Mouse (Mus musculus) E14TG2a.4 (cell line): ENCODE data around the gene Dis3.
A peak's percentile ranks its signal among the peaks of the same experiment; 100 is the strongest.

Experiments used
- H3K27me3 ChIP-seq: 2 replicates; pipeline ENCODE4 v1.6.1; 2014; ENCODE audit warnings: low read length, control low read depth; ENCODE audit not compliant: insufficient read depth
- H3K36me3 ChIP-seq: 2 replicates; pipeline ENCODE4 v1.6.1; 2014; ENCODE audit warnings: low read length, control low read depth; ENCODE audit not compliant: insufficient read depth
- H3K4me1 ChIP-seq: replicated peaks from 2 replicates; pipeline ENCODE4 v1.6.1; 2014; ENCODE audit warnings: low read depth, low read length, control low read depth
- H3K4me3 ChIP-seq: replicated peaks from 2 replicates; pipeline ENCODE4 v1.5.1; 2014; ENCODE audit warnings: mild to moderate bottlenecking, low read length
- H3K9me3 ChIP-seq: 2 replicates; pipeline ENCODE4 v1.6.1; 2014; ENCODE audit warnings: low read length, control low read depth
- CTCF ChIP-seq: conservative IDR thresholded peaks from 2 replicates; pipeline ENCODE4 v1.5.1; 2014; ENCODE audit warnings: low read length
- NANOG ChIP-seq: IDR thresholded peaks from 2 replicates; pipeline ENCODE4 v1.6.1; 2014; ENCODE audit warnings: borderline replicate concordance, low read length, mixed read lengths
- POU5F1 ChIP-seq: IDR thresholded peaks from 2 replicates; pipeline ENCODE4 v1.6.1; 2014; ENCODE audit warnings: low read length, borderline replicate concordance

Gene Dis3

DNA sequence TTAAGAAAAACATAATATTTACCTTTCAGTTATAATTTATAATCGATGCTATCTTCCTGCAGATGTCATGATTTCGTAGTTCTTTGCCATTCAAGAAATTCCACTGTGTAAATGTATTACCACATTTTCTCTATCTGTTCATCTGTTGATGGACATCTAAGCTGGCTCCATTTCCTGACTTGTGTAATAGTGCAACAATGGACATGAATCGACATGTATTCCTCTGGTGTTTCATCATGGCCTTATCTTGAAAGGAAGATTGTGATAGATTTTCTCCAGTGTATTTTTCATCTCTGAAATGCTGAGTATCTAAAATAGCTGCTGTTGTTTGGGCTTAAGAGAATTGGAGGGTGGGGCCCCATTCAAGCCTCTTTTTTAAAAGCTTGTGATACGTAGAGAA, 27.1 kb upstream of the Dis3 start:
- H3K36me3 ChIP-seq = peaks cover 17% of the 10 kb centered on the region
- H3K9me3 ChIP-seq = no peaks in the 10 kb centered on the region
- peaks cover 5% of the 10 kb centered on the region for H3K4me1 ChIP-seq
- H3K4me3 ChIP-seq = no peak overlapping the region
- TF ChIP-seq NANOG = no peak
- TF ChIP-seq CTCF = no peak
- no peak for TF ChIP-seq POU5F1
- H3K27me3 ChIP-seq = no peaks in the 10 kb centered on the region

DNA sequence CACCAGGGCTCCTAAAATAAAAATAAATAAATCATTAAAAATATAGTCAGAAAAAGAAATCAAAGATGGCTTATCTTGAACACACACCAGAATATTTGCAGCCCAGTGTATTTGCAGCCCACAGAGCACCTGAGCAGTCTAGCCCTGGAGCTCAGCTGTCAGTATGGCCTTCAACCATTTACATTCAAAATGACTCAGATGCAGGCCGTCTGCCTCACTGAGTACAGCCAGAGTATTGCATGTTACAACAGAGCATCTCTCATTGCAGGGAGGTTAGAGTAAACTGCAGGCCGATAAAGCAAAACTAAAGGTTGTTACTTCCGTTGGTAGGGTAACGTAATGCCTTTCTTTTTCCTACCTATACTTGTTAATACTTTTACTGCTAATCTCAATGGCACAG, 24.5 kb upstream of the Dis3 start:
- peaks cover 11% of the 10 kb centered on the region for H3K36me3 ChIP-seq
- H3K4me3 ChIP-seq = no peak overlapping the region
- H3K9me3 ChIP-seq = no peaks in the 10 kb centered on the region
- peaks cover 7% of the 10 kb centered on the region for H3K4me1 ChIP-seq
- TF ChIP-seq NANOG (no peak), POU5F1 (no peak), CTCF (no peak)
- H3K27me3 ChIP-seq = no peaks in the 10 kb centered on the region

DNA sequence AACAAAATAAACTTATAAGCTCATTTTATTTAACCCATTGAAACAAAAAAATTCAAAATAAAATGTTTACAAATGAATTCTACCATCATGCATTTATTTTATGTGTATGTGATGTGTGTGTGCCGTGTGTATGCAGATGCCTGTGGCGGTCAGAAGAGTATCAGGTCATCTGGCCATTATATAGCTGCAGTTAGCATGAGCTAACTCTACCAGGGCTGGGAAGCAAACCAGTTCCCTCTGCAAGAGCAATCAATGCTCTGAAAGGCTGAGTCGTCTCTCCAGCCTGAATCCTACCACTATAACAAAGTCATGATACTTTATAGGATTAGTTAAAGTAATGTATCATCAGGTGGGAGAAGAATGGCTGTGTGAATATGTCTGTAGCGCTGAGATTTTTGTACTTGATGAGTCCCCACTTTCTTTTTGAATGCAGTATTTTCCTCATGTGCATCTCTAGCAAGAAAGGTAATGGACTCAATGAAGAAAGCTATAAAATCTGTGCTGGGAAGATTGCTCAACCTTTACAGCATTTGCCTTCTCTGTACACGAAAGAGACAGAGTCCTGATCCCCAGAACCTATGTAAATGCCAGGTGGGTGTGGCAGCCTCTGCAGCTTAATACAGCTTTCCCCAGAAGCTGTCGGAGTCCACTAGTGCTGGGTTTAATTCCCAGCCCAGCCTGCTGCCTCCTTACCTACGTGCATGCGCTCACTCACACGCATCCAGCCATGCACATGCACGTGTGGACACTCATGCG, 22.2 kb upstream of the Dis3 start:
- peaks cover 19% of the 10 kb centered on the region for H3K36me3 ChIP-seq
- TF ChIP-seq POU5F1 (no peak), CTCF (no peak), NANOG (no peak)
- H3K4me3 ChIP-seq = no peak overlapping the region
- H3K9me3 ChIP-seq = no peaks in the 10 kb centered on the region
- peaks cover 7% of the 10 kb centered on the region for H3K4me1 ChIP-seq
- no peaks in the 10 kb centered on the region for H3K27me3 ChIP-seq

DNA sequence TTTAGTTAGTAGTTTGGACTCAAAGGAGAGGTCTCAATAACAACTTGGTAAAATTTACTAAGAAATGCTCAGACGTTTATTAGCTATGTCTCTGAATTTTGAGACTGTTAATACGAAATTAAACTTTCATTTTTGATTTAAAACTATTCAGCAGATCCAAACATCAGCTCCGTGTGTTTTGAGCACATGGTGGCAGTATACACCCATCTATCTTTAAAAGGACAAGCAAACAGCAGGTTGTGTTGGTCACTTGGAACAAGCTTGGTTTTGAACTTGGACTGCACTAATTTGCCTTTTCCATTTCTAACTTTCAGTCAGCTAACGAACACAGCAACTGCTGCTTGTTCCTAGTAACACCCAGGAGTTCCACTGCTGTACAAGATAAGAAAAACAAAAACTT, 18.0 kb upstream of the Dis3 start:
- H3K9me3 ChIP-seq = no peaks in the 10 kb centered on the region
- H3K27me3 ChIP-seq = no peaks in the 10 kb centered on the region
- peaks cover 7% of the 10 kb centered on the region for H3K4me1 ChIP-seq
- H3K36me3 ChIP-seq = peaks cover 52% of the 10 kb centered on the region
- no peak for TF ChIP-seq POU5F1
- no peak for TF ChIP-seq CTCF
- no peak for TF ChIP-seq NANOG
- no peak overlapping the region for H3K4me3 ChIP-seq

DNA sequence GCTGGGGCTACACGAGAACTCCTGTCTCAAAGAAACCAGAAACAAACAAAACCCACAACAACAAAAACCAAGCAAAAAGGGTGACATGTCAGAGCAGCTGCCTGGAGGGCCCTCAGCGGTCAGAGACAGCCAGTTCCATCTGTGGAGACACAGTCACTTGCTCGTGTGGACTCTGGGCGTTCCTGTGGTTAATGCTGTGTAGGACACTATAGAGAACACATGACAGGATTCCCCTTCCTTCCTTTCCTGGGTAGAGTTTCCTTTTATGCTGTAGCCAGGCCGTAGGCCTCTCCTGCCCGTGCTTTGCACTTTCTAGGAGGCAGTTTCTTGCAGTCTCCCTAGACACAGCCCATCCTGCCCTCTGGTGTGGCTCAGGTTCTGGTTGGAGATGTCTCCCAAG, 9.2 kb upstream of the Dis3 start:
- Histone ChIP-seq H3K4me1 (peaks cover 16% of the 10 kb centered on the region), H3K4me3 (no peak overlapping the region), H3K36me3 (peaks cover 66% of the 10 kb centered on the region), H3K9me3 (no peaks in the 10 kb centered on the region), H3K27me3 (peaks cover 17% of the 10 kb centered on the region)
- TF ChIP-seq NANOG (no peak), POU5F1 (no peak), CTCF (no peak)

DNA sequence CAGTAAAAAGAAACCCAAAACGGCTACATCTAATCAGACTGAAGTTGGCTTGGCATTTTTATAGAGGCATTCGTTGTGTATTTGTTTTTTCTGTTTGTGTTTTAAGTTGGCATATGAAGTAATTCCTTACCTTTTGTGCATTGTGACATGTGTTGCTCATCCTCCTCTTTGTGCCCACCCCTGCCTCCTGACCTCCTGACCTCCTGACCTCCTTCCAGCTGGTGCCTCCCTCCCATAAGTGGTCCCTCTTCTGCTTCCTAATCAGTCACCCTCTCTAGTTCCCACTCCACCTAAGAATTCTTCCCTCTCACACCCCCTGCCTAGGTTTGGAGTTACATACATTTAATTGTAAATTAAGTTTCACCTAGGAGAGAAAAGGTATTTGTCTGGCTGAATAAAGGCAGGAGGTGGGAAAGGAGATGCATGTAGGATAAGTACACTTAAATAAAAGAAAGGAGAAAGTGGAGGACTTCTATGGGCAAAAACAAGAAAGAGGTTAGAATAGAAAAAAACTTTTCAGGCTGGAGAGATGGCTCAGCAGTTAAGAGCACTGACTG, 8.1 kb upstream of the Dis3 start:
- H3K4me3 ChIP-seq = no peak overlapping the region
- no peak for TF ChIP-seq POU5F1
- no peak for TF ChIP-seq CTCF
- peak; percentile 82 for TF ChIP-seq NANOG
- peaks cover 16% of the 10 kb centered on the region for H3K4me1 ChIP-seq
- H3K9me3 ChIP-seq = no peaks in the 10 kb centered on the region
- peaks cover 68% of the 10 kb centered on the region for H3K36me3 ChIP-seq
- H3K27me3 ChIP-seq = peaks cover 17% of the 10 kb centered on the region

DNA sequence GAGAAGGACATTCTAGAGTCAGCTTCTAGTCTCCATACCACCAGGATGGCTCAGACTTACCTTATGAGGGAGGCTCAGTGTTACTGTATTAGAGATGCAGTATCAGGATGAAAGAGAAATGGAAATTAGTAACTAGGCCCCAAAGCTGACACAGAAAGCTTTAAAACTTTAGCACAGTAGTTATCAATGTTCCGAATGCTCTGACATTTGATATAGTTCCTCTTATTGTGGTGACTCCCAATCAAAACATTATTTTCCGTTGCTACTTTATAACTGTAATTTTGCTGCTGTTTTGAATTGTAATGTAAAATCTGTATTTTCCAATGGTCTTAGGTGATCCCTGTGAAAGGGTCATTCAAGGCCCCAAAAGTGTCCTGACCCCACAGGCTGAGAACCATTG, 7.1 kb upstream of the Dis3 start:
- H3K4me3 ChIP-seq = no peak overlapping the region
- TF ChIP-seq POU5F1 (no peak), CTCF (no peak), NANOG (no peak)
- H3K4me1 ChIP-seq = peaks cover 16% of the 10 kb centered on the region
- H3K9me3 ChIP-seq = no peaks in the 10 kb centered on the region
- H3K36me3 ChIP-seq = peaks cover 68% of the 10 kb centered on the region
- H3K27me3 ChIP-seq = peaks cover 17% of the 10 kb centered on the region

DNA sequence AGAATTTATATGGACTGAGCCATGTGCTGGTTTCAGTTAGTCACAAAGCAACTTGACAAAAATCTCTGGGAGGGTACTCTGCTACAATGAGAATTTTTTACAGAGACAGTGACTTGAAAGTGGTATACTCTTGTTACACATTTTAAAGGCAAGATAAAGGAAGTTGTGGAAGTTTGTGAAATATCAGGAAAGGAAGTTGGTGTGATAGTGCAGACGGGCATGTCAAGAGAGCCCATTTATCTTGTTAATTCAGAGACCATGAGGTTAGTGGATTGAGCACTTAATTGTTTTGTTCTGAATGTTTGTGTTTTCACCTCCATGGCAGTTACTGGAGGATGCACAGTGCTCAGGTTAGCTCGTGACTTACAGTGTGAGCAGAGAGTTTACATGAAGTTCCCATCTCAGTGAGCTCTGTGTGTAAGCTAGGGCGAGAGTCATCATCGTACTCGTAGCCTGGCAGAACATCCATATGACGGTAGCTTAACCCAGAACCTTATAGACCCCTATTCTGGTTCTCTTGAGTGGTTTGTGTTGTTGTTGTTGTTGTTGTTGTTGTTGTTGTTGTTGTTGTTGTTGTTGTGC, 5.1 kb upstream of the Dis3 start:
- H3K9me3 ChIP-seq = no peaks in the 10 kb centered on the region
- no peak overlapping the region for H3K4me3 ChIP-seq
- no peak for TF ChIP-seq POU5F1
- TF ChIP-seq CTCF = no peak
- no peak for TF ChIP-seq NANOG
- H3K4me1 ChIP-seq = peaks cover 21% of the 10 kb centered on the region
- peaks cover 63% of the 10 kb centered on the region for H3K36me3 ChIP-seq
- peaks cover 12% of the 10 kb centered on the region for H3K27me3 ChIP-seq
